Mouse (Mus musculus) c-Kit-positive CD71-positive TER-119-positive erythroid progenitor cells, embryonic 14.5 days (primary cell): ENCODE results near the gene Ube2h.

Experiments used
- DNase-seq: peaks from one replicate; pipeline ENCODE4 v3.0.0-alpha.2; 2013; ENCODE audit warnings: low spot score

The Ube2h gene

DNA sequence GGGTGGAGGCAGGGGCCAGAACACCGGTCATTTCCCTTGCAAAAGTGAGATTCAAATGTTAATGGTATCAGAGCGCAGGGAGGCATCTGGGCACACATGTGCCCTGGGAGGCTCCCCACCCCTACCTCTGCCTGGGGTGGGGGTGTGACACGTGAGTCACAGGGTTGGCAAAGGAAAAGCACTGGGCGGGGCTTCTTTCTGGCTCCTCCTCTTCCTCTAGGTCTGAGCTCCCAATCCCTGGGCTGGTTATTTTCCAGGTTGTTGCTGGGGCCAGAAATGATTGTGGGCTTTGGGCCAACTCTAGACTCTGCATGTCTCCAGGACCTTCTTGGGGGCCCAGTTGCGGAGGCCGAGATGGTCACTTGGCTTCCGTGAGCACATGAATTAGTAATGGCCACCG is 108.2 kb downstream of the Ube2h start:
- DNase-seq, result no peak

- DNase-seq, result no peak
Measured at GRCm38 (mm10) chr6:30195656-30196055, 108.7 kb downstream of the Ube2h start.

DNA sequence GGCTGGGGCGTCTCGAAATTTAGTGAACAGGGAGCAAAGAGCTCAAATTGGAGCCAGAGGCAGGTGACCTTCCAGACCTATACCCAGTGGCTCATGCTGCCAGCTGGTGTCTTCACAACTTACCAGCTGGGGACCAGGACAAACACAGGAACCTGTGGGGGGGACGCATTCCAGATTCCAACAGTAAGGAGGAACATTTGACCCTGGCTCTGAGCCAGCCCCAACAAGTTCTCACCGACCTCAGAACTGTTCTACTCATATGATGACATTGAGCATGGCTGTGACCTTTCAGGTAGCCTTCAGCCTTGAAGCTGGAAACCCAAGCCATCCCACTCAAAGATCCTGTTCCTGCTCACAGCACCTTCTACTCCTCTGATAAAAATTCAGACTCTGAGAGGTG is 120.7 kb downstream of the Ube2h start:
- no peak for DNase-seq

- no peak for DNase-seq
Measured at GRCm38 (mm10) chr6:30182038-30182437, 122.3 kb downstream of the Ube2h start.

- DNase-seq, result no peak
Measured at GRCm38 (mm10) chr6:30180321-30180720, 124.0 kb downstream of the Ube2h start.

GRCm38 (mm10) chr6:30179046-30179445 is 125.3 kb downstream of the Ube2h start:
- DNase-seq, result no peak

DNA sequence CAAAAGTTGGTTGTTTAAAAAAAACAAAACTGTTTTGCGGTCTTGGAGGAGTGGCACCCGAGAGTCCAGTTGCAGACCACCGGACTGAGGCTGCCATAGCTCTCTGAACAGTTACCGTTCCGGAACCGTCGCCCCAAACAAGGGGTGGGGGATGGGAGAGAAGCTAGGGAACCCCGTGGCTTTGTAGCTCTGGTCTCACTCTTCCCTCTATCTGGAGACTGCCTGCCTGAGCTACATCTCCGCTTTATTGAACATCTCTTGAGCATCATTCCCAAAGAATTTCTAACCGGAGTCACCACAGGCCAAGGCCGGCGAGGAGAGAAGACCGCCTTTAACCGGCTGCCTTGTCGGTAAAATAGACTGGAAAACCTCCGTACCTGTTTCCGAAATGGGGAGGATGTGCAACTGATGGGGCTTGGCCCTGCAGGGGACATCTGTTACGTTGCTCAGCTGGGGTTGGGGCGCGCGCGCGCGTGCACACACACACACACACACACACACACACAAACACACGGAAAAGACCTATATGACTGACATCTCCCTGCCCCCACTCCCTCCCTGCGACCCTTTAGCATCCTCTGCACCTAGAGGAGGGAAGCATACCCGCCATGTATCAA is 126.2 kb downstream of the Ube2h start:
- DNase-seq, result no peak

DNA sequence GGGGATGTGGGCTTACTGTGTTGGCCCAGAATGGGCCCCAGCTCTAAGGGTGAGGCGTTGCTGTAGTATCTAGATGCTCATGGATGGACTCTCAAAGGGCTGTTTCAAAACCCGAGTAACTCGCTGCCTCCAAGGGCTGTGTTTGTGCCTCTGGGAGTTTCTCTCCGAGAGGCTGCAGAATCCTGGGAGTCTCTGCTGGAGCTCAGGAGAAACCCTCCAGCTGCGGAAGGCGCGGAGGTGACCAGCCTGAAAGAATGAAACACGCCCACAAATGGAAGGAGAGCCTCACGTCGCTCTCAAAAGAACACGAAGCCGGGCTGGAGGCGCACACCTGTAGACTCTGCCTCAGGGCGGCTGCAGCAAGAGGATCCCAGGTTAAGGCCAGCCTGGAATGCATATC is 127.0 kb downstream of the Ube2h start:
- DNase-seq, result no peak

DNA sequence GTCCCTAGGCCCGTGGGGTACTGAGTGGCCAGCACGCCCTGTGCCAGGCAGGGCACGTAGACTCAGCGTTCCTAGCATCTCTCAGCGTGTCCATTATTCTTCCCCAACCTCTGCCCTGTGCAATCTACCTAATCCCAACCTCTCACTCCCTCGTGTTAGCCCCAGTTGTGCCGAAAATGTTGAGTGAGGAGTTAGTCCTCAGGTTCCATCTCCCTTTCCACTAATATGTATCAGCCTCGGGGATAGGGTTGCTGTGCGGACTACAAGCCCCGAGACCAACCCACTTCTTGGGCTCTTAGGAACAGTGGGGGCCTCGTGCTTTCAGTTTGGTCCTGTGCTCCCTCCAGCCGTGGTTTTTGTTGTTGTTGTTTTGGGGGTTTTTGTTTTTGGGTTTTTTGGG is 127.8 kb downstream of the Ube2h start:
- DNase-seq, result no peak

GRCm38 (mm10) chr6:30175918-30176421 is 128.4 kb downstream of the Ube2h start:
- DNase-seq, result no peak

- no peak for DNase-seq
Measured at GRCm38 (mm10) chr6:30175225-30175917, 129.0 kb downstream of the Ube2h start.

GRCm38 (mm10) chr6:30174461-30175224 is 129.7 kb downstream of the Ube2h start:
- DNase-seq, result no peak

- DNase-seq, result peak; percentile 40
Measured at GRCm38 (mm10) chr6:30173551-30174460, 130.5 kb downstream of the Ube2h start.

DNA sequence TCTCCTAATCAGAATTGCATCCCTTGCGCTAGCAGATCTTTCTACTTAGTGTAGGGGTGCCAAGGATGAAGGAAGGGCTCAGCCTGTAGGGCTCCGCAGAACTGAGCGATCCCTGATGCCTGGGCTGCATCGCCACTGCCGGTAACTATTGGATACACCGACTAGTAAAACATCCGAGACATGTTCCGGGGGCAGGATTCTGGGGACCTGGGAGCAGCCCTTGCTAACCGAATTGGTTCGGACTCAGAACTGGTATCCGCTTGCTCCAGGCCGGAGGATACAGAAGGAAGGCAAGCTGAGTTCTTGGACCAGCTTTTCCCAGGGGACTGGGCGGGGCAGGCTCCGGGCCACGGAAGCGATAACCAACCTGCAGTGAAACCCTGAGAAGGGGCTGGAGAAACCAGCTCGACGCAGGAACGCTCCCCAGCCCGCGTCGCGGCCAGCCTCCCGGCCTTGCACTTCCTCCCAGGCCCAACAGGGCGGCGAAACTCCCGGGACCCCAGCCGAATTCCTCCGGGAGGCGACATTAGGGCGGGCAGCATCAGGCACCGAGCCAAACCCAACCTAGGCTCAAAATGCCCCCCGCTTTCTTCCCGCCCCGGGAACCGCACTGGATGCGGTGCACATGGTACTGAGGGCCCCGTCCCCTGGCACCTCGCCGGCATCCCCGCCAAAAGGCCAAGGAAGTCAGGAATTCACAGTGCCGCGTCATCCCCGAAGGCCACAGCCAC is 131.4 kb downstream of the Ube2h start:
- no peak for DNase-seq

DNA sequence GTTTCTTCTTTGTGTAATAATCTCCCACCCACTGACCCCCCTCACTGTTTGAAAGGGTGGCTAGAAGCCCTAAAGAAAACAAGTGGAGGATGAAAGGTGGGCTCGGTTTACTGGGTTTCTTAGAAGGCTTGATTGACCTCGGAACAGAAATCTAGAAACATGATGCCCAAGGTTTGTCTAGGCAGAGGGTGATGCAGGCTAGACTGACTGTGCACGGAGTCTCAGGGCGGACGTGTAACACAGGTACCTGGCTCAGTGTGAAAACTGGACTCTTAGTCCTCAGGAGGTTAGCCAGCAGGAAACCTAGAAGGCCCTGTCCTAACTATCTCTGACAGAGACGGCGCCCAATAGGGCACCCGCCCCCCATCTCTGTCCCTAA is 131.9 kb downstream of the Ube2h start:
- no peak for DNase-seq

DNA sequence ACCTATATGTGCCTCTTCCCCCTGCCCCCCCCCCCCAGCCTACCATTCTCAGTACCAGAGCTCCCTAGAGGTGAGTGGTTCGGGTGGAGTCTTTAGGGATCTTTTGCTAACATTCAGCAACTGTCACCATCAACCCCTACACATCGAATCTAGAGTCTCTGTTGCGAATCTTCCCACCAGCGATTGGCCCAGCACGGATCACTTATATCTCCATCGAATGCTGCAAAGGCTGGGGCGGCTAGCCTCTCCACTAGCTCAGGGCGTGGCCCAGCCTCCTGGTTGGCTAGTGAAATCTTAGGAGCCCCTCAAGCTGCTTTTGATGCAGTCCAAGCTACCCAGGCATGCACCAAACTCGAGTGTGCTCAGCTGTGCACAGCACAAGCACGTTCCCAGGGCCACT is 132.4 kb downstream of the Ube2h start:
- DNase-seq, result no peak

DNA sequence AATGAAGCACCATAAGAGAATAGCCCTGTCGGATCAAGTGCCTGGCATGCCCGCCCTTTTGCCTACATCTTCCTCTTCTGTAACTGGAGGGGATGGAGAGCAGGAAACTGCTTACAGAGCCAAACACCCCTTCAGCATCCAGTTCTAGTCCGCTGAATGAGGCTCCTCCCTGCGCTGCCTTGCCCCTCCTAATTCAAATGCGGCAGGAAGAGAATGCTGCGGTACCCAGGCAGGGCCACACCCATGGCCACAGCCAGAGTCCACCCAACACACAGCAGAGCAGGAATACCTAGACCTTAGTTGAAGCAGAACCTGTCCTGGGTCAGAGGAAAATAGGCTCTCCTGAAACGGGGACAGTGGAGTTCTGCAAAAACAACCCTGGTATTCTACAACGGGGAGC is 133.1 kb downstream of the Ube2h start:
- no peak for DNase-seq

DNA sequence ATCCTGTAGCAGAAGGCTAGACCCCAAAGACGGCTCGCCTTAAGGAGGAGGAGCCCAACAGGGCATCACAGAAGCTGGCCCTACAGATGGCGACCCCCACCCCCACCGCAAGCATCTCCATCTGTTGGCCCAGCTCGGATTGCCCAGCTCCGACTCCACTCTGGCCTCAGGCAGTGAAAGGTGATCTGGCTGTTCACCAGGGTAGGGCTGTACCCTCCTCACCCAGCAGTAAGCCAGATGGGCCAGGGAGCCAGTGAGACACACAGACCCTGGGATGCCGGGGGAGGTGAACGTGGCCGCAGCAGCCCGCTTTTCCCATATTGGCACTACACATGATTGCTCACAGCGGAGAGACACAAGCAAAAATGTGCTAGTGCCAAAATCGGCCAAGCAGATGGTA is 135.2 kb downstream of the Ube2h start:
- no peak for DNase-seq

DNA sequence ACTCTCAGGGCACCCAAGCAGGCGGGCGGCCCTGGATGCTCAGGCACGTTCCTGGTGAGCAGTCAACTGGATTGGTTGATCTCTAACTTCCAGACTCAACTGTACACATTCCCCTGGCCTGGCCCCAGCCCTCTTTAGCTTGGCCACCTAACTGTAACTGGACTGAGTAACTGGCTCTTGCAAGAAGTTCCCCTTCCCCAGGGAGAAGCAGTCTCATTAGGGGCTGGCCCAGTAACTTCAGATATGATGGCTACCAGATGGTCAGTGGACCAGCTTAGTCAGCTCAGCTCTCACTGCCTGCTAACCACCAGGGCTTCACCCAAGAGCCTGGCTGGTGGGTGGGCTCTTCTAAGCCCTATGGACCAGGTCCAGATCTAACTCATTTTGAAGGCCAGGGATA is 136.1 kb downstream of the Ube2h start:
- no peak for DNase-seq

DNA sequence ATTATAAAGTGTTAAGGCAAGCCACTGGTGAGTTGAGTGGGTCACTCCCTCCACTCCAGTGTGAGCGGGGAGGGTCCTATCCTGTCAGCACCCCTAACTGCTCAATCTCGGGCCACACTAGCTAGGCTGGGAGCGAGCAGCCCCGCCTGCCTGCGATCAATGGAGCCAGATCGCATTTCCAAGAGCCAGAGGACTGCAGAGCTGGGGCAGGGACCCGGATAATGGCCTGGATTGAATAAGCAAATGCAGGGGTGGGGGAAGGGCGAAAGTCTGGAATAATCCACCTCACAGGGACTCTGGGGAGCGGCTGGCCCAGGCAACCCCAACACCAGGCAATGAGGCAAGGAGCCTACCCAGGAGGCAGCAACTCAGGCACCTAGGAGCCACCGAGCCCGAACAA is 137.1 kb downstream of the Ube2h start:
- no peak for DNase-seq

- no peak for DNase-seq
Measured at GRCm38 (mm10) chr6:30166349-30166748, 138.0 kb downstream of the Ube2h start.
